Mouse (Mus musculus): ENCODE results near the gene Ckap2. TPM values are rescaled to one million over a fixed set of nuclear protein-coding genes. Genes with fewer than 3 reads are reported as not detected.
"Not testable (repeated sequence)": the region's sequence is repeated elsewhere in the genome, so short reads cannot be mapped to it uniquely, and the experiment has no call there.

The Ckap2 gene
- total and polyA plus RNA-seq, 3 experiments, result 8.9 to 63.9 (median 45.4) TPM

GRCm38 (mm10) chr8:22143764-22144491 lies 41.7 kb downstream of the Ckap2 start:
- Histone ChIP-seq H3K36me3 (replicated peaks) (no peaks in the 10 kb centered on the region), H3K4me3 (ENCODE audit: low read depth, low read length) (no peak overlapping the region), H3K4me1 (ENCODE audit: insufficient read depth, low read depth, low read length) (no peaks in the 10 kb centered on the region), H3K9me3 (replicated peaks) (peaks cover 2% of the 10 kb centered on the region; the same call in 1 of the 2 replicates), H3K27me3 (ENCODE audit: insufficient read depth, low read length) (no peaks in the 10 kb centered on the region)
- ATAC-seq (ENCODE audit: extremely low read depth, insufficient number of reproducible peaks, low FRiP score, poor library complexity, severe bottlenecking) (no peak), DNase-seq (ENCODE audit: low spot score) (no peak)
- no peak for TF ChIP-seq TAL1 (conservative IDR thresholded peaks at IDR 0.05; ENCODE audit: low read depth, low read length)
- no peak for TF ChIP-seq GATA1 (IDR thresholded peaks at IDR 0.05; ENCODE audit: borderline replicate concordance, low read length)
- no peak for TF ChIP-seq CTCF (IDR thresholded peaks at IDR 0.05; ENCODE audit: low read depth, low read length)
- no peak for TF ChIP-seq POLR2AphosphoS5 (IDR thresholded peaks at IDR 0.05; ENCODE audit: insufficient replicate concordance, low read depth, low read length)
- TF ChIP-seq GATA2 (IDR thresholded peaks at IDR 0.05; ENCODE audit: borderline replicate concordance, low read depth, low read length), result no peak

- no peak for ATAC-seq (ENCODE audit: extremely low read depth, insufficient number of reproducible peaks, low FRiP score, poor library complexity, severe bottlenecking)
- TF ChIP-seq POLR2AphosphoS5 (IDR thresholded peaks at IDR 0.05; ENCODE audit: insufficient replicate concordance, low read depth, low read length) (no peak), GATA1 (IDR thresholded peaks at IDR 0.05; ENCODE audit: borderline replicate concordance, low read length) (no peak), CTCF (IDR thresholded peaks at IDR 0.05; ENCODE audit: low read depth, low read length) (no peak), GATA2 (IDR thresholded peaks at IDR 0.05; ENCODE audit: borderline replicate concordance, low read depth, low read length) (no peak), TAL1 (conservative IDR thresholded peaks at IDR 0.05; ENCODE audit: low read depth, low read length) (no peak)
Observed at GRCm38 (mm10) chr8:22142592-22142991, 43.0 kb downstream of the Ckap2 start.

DNA sequence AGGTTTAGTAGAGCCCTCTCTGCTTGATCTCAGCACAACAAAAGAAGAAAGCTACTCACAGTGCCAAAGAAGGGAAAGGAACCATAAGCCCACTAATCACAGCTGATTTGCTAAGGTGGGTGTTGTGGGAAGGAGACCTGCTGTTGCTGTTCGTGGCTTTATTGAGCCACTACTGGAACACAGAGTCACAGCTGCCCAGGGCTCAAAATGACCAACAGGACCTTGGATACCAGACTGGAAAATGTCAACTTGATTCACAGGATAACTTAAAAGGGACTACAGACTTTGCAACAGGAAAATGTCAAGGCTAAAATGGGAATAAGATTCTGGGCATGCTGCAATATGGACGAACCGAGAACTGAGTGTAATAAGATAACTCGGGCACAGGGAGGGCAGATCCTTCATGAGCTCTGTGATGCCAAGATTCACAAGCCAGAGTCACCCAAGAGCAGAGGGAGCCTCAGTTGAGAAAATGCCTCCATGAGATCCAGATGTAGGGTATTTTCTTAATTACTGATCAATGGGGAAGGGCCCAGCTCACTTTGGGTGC lies 43.7 kb downstream of the Ckap2 start:
- Histone ChIP-seq H3K4me1 (ENCODE audit: insufficient read depth, low read depth, low read length) (no peaks in the 10 kb centered on the region), H3K36me3 (replicated peaks) (no peaks in the 10 kb centered on the region), H3K4me3 (ENCODE audit: low read depth, low read length) (no peak overlapping the region), H3K27me3 (ENCODE audit: insufficient read depth, low read length) (no peaks in the 10 kb centered on the region), H3K9me3 (replicated peaks) (peaks cover 2% of the 10 kb centered on the region; the same call in 1 of the 2 replicates)
- ATAC-seq (ENCODE audit: extremely low read depth, insufficient number of reproducible peaks, low FRiP score, poor library complexity, severe bottlenecking) (no peak), DNase-seq (ENCODE audit: low spot score) (no peak)
- TF ChIP-seq GATA1 (IDR thresholded peaks at IDR 0.05; ENCODE audit: borderline replicate concordance, low read length) (no peak), GATA2 (IDR thresholded peaks at IDR 0.05; ENCODE audit: borderline replicate concordance, low read depth, low read length) (no peak), POLR2AphosphoS5 (IDR thresholded peaks at IDR 0.05; ENCODE audit: insufficient replicate concordance, low read depth, low read length) (no peak), TAL1 (conservative IDR thresholded peaks at IDR 0.05; ENCODE audit: low read depth, low read length) (no peak)

More at GRCm38 (mm10) chr8:22142592-22142991, 43.0 kb downstream of the Ckap2 start:
- Histone ChIP-seq H3K27me3 (ENCODE audit: insufficient read depth, low read length) (no peaks in the 10 kb centered on the region), H3K36me3 (replicated peaks) (no peaks in the 10 kb centered on the region), H3K4me1 (ENCODE audit: insufficient read depth, low read depth, low read length) (no peaks in the 10 kb centered on the region), H3K9me3 (replicated peaks) (peaks cover 2% of the 10 kb centered on the region; the same call in 1 of the 2 replicates), H3K4me3 (ENCODE audit: low read depth, low read length) (no peak overlapping the region)
- DNase-seq (ENCODE audit: low spot score), result no peak

GRCm38 (mm10) chr8:22136462-22136861 lies 49.2 kb downstream of the Ckap2 start:
- H3K4me1 ChIP-seq (ENCODE audit: insufficient read depth, low read depth, low read length); ATAC-seq (ENCODE audit: extremely low read depth, insufficient number of reproducible peaks, low FRiP score, poor library complexity, severe bottlenecking); H3K27me3 ChIP-seq (ENCODE audit: insufficient read depth, low read length); H3K4me3 ChIP-seq (ENCODE audit: low read depth, low read length); H3K9me3 ChIP-seq (replicated peaks); DNase-seq (ENCODE audit: low spot score); H3K36me3 ChIP-seq (replicated peaks): not testable (repeated sequence)

DNA sequence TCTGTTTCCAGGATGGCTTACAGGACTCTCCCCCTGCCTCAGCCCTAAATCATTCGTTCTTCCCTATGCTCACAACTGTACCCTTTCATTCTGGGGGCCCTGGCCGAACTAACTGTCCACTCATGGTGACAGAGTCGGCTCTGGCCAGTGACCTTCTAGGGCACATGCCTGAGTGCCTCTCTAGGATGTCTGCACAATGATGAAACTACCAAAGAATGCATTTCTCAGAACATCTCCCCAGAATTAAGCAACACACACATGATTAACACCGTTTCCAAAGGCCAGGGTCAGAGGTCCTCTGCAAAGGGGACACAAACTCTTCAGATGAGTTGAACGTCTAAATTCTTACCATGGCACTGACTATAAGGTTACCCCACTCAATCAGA lies 50.9 kb downstream of the Ckap2 start:
- Histone ChIP-seq H3K36me3 (replicated peaks) (no peaks in the 10 kb centered on the region), H3K4me3 (ENCODE audit: low read depth, low read length) (no peak overlapping the region), H3K4me1 (ENCODE audit: insufficient read depth, low read depth, low read length) (no peaks in the 10 kb centered on the region), H3K9me3 (replicated peaks) (no peaks in the 10 kb centered on the region), H3K27me3 (ENCODE audit: insufficient read depth, low read length) (no peaks in the 10 kb centered on the region)
- no peak for TF ChIP-seq POLR2AphosphoS5 (IDR thresholded peaks at IDR 0.05; ENCODE audit: insufficient replicate concordance, low read depth, low read length)
- no peak for TF ChIP-seq CTCF (IDR thresholded peaks at IDR 0.05; ENCODE audit: low read depth, low read length)
- TF ChIP-seq GATA2 (IDR thresholded peaks at IDR 0.05; ENCODE audit: borderline replicate concordance, low read depth, low read length), result no peak
- TF ChIP-seq GATA1 (IDR thresholded peaks at IDR 0.05; ENCODE audit: borderline replicate concordance, low read length), result no peak
- no peak for TF ChIP-seq TAL1 (conservative IDR thresholded peaks at IDR 0.05; ENCODE audit: low read depth, low read length)
- ATAC-seq (ENCODE audit: extremely low read depth, insufficient number of reproducible peaks, low FRiP score, poor library complexity, severe bottlenecking), result no peak
- no peak for DNase-seq (ENCODE audit: low spot score)

DNA sequence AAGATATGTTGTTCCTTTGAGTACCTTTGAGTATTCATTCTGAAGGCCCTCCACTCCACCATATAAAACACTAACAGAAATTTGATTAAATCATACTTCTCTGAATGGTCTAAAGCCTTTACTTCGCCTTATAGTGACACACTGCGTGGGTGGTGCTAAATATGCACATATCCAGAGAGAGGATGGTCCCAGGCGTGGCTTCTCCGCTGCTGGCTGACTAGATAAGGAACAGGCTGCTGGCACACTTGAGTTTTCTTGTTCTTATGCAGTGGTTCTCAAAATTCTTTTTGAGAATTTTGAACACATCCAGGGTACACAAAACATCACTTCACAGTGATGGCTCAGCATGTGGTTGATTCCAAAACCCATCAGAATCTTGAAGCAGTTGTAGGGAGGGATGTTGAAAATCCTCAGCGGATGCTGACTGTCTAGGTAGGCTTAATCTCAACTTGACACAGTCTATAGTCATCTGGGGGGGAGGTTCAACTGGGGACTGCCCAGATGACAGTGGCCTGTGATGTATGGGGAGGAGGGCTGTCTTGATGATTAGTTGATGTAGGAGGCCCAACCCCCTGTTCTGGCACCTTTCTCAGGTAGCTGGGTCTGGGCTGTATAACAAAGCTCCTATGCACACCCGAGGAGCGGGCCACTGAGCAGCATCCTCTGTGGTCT lies 51.4 kb downstream of the Ckap2 start:
- no peaks in the 10 kb centered on the region for H3K4me1 ChIP-seq (ENCODE audit: insufficient read depth, low read depth, low read length)
- TF ChIP-seq GATA1 (IDR thresholded peaks at IDR 0.05; ENCODE audit: borderline replicate concordance, low read length) (no peak), CTCF (IDR thresholded peaks at IDR 0.05; ENCODE audit: low read depth, low read length) (no peak), POLR2AphosphoS5 (IDR thresholded peaks at IDR 0.05; ENCODE audit: insufficient replicate concordance, low read depth, low read length) (no peak), GATA2 (IDR thresholded peaks at IDR 0.05; ENCODE audit: borderline replicate concordance, low read depth, low read length) (no peak), TAL1 (conservative IDR thresholded peaks at IDR 0.05; ENCODE audit: low read depth, low read length) (no peak)
- no peak for DNase-seq (ENCODE audit: low spot score)
- no peaks in the 10 kb centered on the region for H3K27me3 ChIP-seq (ENCODE audit: insufficient read depth, low read length)
- peak; percentile 54 for ATAC-seq (ENCODE audit: extremely low read depth, insufficient number of reproducible peaks, low FRiP score, poor library complexity, severe bottlenecking)
- H3K36me3 ChIP-seq (replicated peaks), result no peaks in the 10 kb centered on the region
- no peak overlapping the region for H3K4me3 ChIP-seq (ENCODE audit: low read depth, low read length)
- no peaks in the 10 kb centered on the region for H3K9me3 ChIP-seq (replicated peaks)
